Mouse (Mus musculus) spleen, adult 2 months (tissue): ENCODE measurements around the gene C87436. TPM values are rescaled to one million over a fixed set of nuclear protein-coding genes. Genes with fewer than 3 reads are reported as not detected.
A peak's percentile ranks its signal among the peaks of the same experiment; 100 is the strongest.
"Not testable (repeated sequence)": the region's sequence is repeated elsewhere in the genome, so short reads cannot be mapped to it uniquely, and the experiment has no call there.

Experiments
- DNase-seq, 2 experiments: peaks; one replicate each; pipeline versions ENCODE4 v3.0.0 to v3.0.0-alpha.2; 2012 to 2021; ENCODE audit warnings: low spot score in 2 of 2, low read depth in 1 of 2
- H3K27ac ChIP-seq: fragments of 200-500 bp; 2 replicates; pipeline ENCODE4 v1.5.1; 2012; ENCODE audit warnings: low read length, inconsistent platforms; ENCODE audit not compliant: insufficient read depth
- H3K27me3 ChIP-seq: fragments of 200-500 bp; 2 replicates; pipeline ENCODE4 v1.6.1; 2012; ENCODE audit warnings: mild to moderate bottlenecking, moderate library complexity, low read length, inconsistent platforms; ENCODE audit not compliant: control insufficient read depth, insufficient read depth
- H3K36me3 ChIP-seq: fragments of 200-500 bp; 2 replicates; pipeline ENCODE4 v1.6.1; 2012; ENCODE audit warnings: mild to moderate bottlenecking, low read length, inconsistent platforms; ENCODE audit not compliant: control insufficient read depth, insufficient read depth
- H3K4me1 ChIP-seq: fragments of 200-500 bp; 2 replicates; pipeline ENCODE4 v1.6.1; 2011; ENCODE audit warnings: inconsistent platforms; ENCODE audit not compliant: control insufficient read depth, insufficient read depth, insufficient read length
- H3K4me3 ChIP-seq: fragments of 200-500 bp; 2 replicates; pipeline ENCODE4 v1.5.1; 2011; ENCODE audit warnings: mild to moderate bottlenecking, inconsistent platforms; ENCODE audit not compliant: insufficient read depth, insufficient read length; ENCODE audit errors: extremely low read depth
- CTCF ChIP-seq: fragments of 200-500 bp; IDR thresholded peaks from 2 replicates; pipeline ENCODE4 v1.5.1; 2011; ENCODE audit warnings: mild to moderate bottlenecking, inconsistent platforms; ENCODE audit not compliant: insufficient read depth, insufficient read length, insufficient replicate concordance; ENCODE audit errors: extremely low read depth
- POLR2A ChIP-seq: fragments of 200-500 bp; IDR thresholded peaks from 2 replicates; pipeline ENCODE4 v1.6.1; 2011; ENCODE audit warnings: low read depth, low read length, inconsistent platforms
- WGBS: fragments of 180-500 bp; shearing (Covaris S2); methylation state at CpG from one replicate; pipeline ENCODE4 v1.1.7; 2018; 5-methylcytosine and 5-hydroxymethylcytosine counted together
- polyA plus RNA-seq: library from polyadenylated mRNA; depleted of rRNA; stranded (reverse); fragments of >200 nt; gene quantifications from 2 replicates; pipeline ENCODE4 v1.2.3, GENCODE M21; 2012

C87436 gene
- polyA plus RNA-seq, 1 experiment: 9.5 TPM

DNA sequence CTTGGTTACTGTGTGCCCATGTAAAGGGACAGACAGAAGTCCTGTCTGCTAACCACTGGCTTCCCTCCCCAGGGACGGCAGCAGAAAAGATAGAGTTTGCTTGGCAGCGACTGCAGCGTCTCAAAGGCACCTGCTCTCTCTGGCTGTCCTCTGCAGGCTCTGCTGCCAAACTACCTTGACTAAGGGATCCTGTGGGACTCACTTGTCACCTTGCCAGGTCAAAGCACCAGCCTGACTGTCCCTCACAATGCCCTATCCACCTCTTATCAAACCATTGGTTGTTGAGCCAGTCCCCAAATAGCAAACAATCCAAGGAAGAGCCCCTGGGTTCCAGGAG lies 49.9 kb downstream of the C87436 start:
- Histone ChIP-seq H3K4me1 (peaks cover 10% of the 10 kb centered on the region; the same call in 1 of the 2 replicates), H3K27ac (peak overlapping the region; percentile 87), H3K4me3 (no peak overlapping the region), H3K36me3 (no peaks in the 10 kb centered on the region), H3K27me3 (no peaks in the 10 kb centered on the region)
- 11% methylated on average over 3 of the region's 3 CpGs for WGBS
- no peak for TF ChIP-seq POLR2A
- no peak for TF ChIP-seq CTCF
- DNase-seq: no peak

DNA sequence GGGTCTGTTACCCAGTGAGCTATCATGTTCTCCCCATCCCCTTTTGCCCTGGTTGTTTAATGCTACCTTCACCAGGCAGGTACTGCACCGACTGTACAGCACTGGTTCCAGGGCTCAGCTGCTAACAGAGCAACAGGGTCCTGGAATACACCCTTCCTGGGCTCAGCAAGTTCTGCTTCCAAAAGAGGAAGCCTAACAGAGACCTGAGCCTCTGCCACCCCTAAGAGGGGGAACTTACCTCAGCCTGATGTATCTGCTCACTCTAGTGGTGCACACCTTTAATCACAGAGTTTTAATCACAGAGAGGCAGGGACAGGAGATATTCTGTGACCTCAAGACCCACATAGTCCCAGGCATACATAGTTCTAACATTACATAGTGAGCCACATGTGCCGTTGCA lies 51.8 kb downstream of the C87436 start:
- no peak for DNase-seq
- H3K4me3 ChIP-seq: no peak overlapping the region
- no peaks in the 10 kb centered on the region for H3K36me3 ChIP-seq
- no peak overlapping the region for H3K27ac ChIP-seq
- peaks cover 19% of the 10 kb centered on the region; the same call in 1 of the 2 replicates for H3K4me1 ChIP-seq
- no peak for TF ChIP-seq POLR2A
- TF ChIP-seq CTCF: no peak
- H3K27me3 ChIP-seq: no peaks in the 10 kb centered on the region
- WGBS: 55% methylated on average over 2 of the region's 2 CpGs

DNA sequence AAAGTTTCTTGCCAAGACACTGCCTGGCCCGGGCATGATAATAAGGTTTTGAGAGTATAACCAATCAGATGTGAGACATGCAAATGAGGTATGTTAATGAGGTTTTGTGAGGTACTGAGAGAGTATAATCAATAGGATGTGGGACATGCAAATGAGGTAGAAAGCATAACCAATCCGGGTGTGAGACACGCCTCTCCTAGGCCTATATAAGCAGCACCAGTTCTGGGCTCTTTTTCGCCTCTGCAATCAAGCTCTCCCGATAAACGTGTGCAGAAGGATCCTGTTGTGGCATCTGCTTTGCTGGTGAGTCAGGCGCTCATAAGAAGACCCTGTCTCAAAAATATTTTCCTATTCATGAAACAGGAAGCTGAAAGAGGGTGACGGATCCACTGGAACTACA lies 52.2 kb downstream of the C87436 start:
- H3K27me3 ChIP-seq, H3K4me3 ChIP-seq: not testable (repeated sequence)
- WGBS: 93% methylated on average over 8 of the region's 8 CpGs

GRCm38 (mm10) chr6:86493469-86494263 lies 55.5 kb downstream of the C87436 start:
- no peak overlapping the region for H3K4me3 ChIP-seq
- 18% methylated on average over 13 of the region's 13 CpGs for WGBS
- peak; percentile 14 to 25 for DNase-seq
- peaks cover 12% of the 10 kb centered on the region; the same call in 1 of the 2 replicates for H3K4me1 ChIP-seq
- H3K27ac ChIP-seq: peak overlapping the region; percentile 51
- H3K27me3 ChIP-seq: no peaks in the 10 kb centered on the region
- no peaks in the 10 kb centered on the region for H3K36me3 ChIP-seq
- TF ChIP-seq CTCF (no peak), POLR2A (no peak)

More for the DNA sequence above, 52.2 kb downstream of the C87436 start:
- not testable (repeated sequence) for DNase-seq, H3K27ac ChIP-seq, H3K36me3 ChIP-seq
- peaks cover 19% of the 10 kb centered on the region; the same call in 1 of the 2 replicates for H3K4me1 ChIP-seq

DNA sequence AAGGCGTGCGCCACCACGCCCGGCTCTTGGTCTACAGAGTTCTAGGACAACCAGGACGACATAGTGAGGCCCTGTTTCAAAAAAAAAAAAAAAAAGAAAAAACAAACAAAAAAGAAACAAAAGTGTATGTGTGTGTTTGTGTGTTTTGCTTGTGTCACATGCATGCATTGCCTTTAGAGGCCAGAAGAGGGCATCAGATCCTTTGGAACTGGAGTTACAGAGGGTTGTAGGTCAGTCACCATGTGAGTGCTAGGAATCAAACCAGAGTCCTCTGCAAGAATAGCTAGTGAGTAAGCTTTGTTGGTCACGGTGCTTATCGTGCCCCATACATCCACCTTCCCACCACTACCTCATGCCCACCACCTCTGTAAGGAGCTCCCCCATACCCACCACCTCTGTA lies 56.6 kb downstream of the C87436 start:
- no peak for DNase-seq
- Histone ChIP-seq H3K27me3 (no peaks in the 10 kb centered on the region), H3K4me3 (no peak overlapping the region), H3K4me1 (peaks cover 12% of the 10 kb centered on the region; the same call in 1 of the 2 replicates), H3K27ac (no peak overlapping the region), H3K36me3 (no peaks in the 10 kb centered on the region)
- 95% methylated on average over 7 of the region's 7 CpGs for WGBS
- TF ChIP-seq CTCF: no peak
- TF ChIP-seq POLR2A: no peak

DNA sequence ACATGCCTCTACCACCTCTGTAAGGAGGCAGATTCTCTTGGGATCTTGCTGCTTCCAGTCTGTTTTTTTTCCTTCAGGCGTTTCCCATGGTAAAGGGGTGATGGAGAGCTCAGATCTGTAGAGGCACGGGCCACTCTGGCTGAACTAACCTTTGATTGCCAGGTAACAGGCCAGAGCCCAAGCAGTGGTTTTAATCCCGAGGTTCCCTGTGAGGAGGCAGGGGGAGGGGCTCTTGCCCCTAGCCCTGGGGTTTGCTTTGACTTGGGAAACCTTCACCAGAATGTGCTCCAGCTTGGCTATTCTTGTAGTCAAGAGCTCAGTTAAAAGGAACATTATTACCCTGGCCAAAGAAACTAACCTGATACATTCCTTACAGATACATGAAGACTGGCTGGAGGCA lies 57.5 kb downstream of the C87436 start:
- Histone ChIP-seq H3K27ac (peak overlapping the region; percentile 16; the same call in 1 of the 2 replicates), H3K4me3 (no peak overlapping the region), H3K27me3 (no peaks in the 10 kb centered on the region), H3K36me3 (no peaks in the 10 kb centered on the region), H3K4me1 (peaks cover 12% of the 10 kb centered on the region; the same call in 1 of the 2 replicates)
- no peak for TF ChIP-seq POLR2A
- TF ChIP-seq CTCF: no peak
- no peak for DNase-seq
- 91% methylated on average over 3 of the region's 3 CpGs for WGBS

DNA sequence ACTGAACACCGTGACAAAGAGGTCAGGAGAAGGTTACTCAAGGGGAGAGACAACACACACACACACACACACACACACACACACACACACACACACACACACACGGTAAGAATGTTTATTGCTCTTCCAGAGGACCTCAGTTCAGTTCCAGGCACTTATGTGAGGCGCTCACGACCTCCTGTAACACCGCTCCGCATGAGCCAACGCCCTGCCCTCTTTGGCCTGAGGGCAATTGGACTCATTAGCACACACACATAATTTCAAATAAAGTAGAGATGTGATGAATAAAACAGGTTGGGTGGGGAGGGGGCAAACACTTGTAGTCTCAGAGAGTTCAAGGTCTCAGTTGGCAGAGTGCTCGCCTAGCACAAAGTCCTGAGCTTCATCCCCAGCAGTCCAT lies 58.0 kb downstream of the C87436 start:
- TF ChIP-seq CTCF (no peak), POLR2A (no peak)
- Histone ChIP-seq H3K36me3 (no peaks in the 10 kb centered on the region), H3K4me3 (no peak overlapping the region), H3K4me1 (peaks cover 12% of the 10 kb centered on the region; the same call in 1 of the 2 replicates), H3K27me3 (no peaks in the 10 kb centered on the region), H3K27ac (peak overlapping the region; percentile 16; the same call in 1 of the 2 replicates)
- no peak for DNase-seq
- WGBS: 95% methylated on average over 8 of the region's 8 CpGs
